Mouse (Mus musculus) testis, postnatal 14 days (tissue): ENCODE measurements around the gene Pik3r5.

Experiments
- DNase-seq: peaks from one replicate; pipeline ENCODE4 v3.0.0; 2021; ENCODE audit warnings: low spot score

The Pik3r5 gene

DNA sequence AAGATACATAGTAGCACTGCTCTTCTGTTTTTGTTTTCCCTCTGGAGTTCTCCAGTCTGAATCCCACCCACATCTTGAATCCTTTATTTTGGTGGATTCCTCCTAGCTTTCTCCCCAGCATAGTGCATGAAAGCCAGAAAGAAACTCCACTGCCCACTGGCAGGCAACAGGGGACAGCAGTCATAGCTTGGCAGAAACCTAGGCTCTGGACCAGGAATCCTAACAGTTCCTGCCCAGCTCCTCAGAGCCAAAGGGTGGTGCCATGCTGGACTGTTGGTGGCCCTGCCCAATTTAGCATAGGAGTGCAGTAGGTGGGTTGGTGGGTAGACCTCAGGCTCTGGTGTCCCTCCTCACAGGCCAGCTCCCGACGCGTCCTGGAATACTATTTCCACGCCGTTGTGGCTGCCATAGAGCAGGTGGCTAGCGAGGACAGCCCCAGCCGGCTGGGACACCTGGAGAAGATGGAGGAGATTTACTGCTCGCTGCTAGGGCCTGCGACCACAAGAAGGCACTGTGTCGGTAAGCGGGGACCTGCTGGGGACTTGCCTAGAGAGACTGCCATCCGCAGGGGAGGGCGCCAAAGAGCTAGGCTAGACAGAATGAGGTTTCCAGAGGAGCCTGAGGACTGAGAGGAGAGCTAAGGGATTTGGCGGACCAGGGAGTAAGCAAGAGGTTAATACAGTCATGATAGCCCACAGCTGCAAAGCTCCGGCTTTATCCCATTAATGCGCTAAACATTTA is 99.3 kb downstream of the Pik3r5 start:
- no peak for DNase-seq

DNA sequence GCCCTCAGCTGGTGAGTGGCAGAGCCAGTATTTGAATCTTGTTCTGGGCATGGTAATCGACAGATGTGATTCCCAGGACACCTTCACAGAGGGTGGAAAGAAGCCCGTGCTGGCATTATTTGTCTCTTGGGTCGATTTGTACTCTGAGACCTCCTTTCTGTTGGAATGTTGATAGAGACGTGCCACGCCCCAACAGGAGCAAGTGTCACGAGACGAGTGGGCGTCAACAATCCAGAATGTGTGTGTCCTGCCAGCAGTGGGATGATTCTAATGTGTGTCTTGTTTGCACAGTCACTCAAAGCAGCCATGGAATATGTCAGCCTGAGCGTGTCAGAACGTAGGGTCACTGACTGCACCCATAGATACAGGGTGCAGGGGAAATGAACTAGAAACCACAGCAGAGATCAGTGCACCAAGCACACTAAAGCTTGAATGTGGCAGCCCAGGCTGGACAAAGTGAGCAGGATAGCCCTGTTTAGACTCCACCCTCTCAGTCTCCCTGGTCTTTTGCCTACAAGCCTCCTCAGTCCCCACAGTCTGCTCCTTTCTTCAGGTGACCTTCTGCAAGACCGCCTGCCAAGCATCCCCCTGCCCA is 100.1 kb downstream of the Pik3r5 start:
- DNase-seq, result no peak

DNA sequence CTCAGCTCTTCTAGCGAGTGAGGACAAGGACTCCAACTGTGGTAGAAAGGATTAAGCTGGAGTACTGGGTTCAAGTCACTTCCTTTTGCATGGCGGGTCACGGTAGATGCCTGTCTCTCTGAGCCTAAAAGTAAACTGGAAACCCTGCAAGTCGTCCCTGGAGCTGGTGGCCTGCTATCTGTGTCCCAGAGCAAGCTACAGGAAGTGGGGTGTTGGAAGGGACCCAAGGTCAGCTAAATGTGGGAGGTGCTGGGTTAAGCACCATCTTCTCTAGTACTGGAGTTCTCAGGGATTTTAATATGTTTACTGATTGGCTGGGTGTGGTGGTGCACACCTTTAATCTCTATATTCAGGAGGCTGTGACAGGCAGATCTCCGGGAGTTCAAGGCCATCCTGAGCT is 100.9 kb downstream of the Pik3r5 start:
- no peak for DNase-seq

DNA sequence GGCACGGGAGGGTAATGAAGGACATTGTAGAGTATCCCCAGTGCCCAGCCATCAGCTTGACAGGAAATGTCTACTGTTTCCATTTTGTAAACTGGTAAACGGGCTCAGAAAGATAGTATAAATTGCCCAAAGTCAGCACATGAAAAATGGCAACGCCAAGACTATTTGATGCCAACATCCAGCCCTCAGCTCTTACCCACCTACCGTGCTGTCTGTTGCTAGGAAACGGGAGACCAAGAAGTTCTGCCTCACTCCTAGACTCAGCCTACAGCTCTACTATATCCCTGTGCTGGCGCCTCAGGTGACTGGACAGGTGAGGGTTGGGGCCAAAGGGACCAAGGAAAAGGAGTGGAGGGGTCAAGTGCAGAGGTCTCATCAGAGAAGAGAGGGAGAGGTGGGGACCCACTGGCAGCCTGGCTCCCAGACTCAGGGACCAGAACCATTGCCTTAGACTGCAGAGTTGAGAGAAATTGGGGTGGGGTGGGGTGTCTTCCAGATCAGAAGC is 102.1 kb downstream of the Pik3r5 start:
- no peak for DNase-seq

DNA sequence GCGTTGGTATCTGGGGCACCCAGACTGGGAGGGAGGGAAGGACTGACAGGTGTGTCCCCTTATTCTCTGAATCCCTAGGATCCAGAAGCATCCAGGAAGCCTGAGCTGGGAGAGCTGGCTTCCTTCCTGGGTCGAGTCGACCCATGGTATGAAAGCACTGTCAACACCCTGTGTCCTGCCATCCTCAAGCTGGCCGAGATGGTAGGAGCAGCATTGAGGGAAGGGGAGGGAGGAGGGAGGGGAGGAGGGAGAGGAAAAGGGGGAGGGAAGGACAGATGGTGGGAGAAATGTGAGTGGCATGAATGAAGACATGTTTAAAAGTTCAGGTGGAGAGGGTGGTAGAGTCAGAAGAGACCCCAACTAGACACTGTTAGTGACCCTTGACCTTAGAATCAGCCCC is 104.1 kb downstream of the Pik3r5 start:
- no peak for DNase-seq

DNA sequence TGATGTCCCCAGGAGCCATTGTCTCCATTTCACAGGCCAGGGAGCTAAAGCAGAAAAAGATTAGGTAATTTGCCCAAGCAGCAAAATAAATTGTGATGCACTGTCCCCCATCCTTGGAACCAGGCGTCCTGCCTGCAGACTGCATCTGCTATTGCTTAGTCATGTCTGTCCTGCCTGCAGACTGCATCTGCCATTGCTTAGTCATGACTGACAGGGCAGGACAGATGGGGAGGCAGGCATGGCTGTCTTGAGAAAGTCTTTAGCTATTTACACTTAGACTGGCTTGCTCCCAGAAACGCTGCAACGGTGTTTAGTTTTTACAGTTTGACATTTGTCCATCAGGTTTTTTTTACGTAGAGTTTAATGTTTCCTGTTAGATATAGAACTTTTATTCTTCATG is 104.5 kb downstream of the Pik3r5 start:
- no peak for DNase-seq

DNA sequence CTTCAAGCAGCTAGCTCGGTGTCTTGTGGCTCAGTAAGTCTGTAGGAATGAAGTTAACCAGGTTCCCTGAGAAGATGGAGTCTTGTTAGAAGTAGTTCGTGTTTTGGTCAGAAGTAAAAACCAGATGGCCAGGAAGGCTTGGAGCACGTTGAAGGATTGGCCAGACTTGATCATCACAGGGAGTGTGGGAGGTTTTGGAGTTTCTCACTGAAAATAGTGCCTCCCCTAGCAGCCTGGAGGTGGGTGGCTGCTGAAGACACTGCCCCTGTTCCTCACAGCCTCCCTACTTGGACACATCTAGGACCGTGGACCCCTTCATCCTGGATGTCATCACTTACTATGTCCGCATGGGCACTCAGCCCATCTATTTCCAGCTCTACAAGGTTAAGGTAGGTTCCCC is 107.7 kb downstream of the Pik3r5 start:
- no peak for DNase-seq

DNA sequence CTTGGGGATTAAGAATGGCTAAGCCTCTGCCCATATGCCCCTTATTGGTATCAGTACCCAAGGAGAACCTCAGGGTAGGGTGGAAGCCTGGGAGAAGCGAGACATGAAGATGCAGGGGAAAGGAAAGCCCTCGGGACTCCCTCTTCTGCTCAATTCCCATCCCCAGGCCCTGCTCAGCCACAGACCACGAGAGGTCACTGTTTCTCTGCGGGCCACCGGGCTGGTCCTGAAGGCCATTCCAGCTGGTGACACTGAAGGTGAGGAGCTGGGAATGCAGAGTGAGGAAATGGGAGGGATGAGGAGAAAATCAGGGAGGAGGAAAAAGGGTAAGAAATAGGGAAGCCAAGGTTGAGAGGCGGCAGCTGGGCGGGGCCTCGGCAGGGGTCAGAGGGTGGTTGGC is 112.6 kb downstream of the Pik3r5 start:
- DNase-seq, result no peak

DNA sequence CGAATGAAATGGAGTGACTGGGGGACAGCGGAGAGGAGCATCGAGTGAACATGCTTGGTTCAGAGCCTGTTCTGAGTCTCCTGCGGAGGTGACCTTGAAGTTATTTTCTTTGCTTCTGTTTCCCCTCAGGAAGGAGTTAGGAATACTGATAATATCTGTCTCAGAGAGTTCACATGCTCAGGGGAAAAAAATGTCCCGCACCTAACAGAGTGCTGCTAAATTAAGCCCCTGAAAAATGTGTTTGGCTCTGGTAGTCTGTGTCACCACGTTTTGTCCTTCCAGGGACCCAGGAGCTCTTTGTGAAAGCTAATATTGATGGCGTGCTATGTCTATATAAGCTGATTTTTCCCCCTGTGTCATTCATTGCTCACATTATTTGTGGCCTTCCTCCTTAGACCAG is 113.3 kb downstream of the Pik3r5 start:
- no peak for DNase-seq

DNA sequence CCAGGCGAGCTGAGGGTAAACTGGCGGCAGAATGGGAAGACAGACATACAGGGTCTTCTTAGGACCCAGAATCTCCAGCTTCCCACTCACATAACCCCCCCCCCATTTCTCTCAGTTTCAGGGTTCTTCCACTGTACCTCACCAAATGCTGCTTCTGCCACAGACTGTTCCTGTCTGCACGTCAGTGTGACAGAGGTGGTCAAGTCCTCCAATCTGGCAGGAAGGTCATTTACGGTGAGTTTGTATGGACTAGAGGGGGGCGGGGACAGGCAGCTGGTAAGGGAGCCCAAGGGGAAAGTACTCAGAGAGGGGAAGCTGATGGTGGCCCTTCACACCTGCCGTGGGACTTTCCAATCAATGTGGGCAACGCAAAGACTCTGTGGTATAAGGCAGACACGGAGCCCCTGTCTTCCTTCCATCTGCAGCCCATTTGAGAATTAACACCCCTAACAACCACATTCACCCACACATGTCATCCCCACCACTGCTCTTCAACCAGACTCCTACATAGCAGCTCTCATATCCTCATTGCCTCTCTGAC is 113.8 kb downstream of the Pik3r5 start:
- DNase-seq, result no peak
